Mouse (Mus musculus) kidney, postnatal 25 days (tissue): ENCODE measurements around the gene Klra3.
"Not testable (repeated sequence)": the region's sequence is repeated elsewhere in the genome, so short reads cannot be mapped to it uniquely, and the experiment has no call there.

Experiments used
- DNase-seq, 2 experiments: peaks; one replicate each; pipeline ENCODE4 v3.0.0; 2021; ENCODE audit warnings: mixed read lengths in 2 of 2

Gene Klra3

DNA sequence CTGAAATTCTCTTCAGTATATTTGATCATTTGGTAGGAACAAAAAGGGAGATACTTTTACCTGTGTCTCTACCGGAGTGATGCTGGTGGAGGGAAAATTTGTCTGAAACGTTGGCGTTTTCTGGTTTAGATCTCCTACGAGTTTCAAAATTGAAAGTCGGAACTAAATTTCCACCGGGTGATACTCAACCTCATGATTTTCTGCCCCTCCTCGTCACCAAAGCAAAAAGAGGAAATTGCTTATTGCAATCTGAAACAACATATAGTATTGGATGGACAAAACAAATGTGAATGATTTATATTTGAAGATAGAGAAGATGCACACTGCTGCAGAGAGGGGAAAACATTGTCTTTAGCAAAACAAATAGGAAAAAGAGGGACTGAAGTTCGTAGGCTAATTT lies at the start of gene Klra3:
Gene Klra3 (minus strand): TSS at position 164 of the 400 bp plus-strand sequence.
- no peak for DNase-seq

GRCm38 (mm10) chr6:130386750-130387149 lies 49.4 kb upstream of the Klra3 start, which contains the start of gene Klra1:
Gene Klra1, minus strand, starts transcription at chr6:130386874.
- no peak for DNase-seq

- no peak for DNase-seq
These were observed 48.4 kb upstream of the Klra3 start for GRCm38 (mm10) chr6:130385803-130386202.

- DNase-seq, result no peak
These were observed 45.0 kb upstream of the Klra3 start for GRCm38 (mm10) chr6:130382375-130382774.

GRCm38 (mm10) chr6:130345381-130345780 lies 8.0 kb upstream of the Klra3 start:
- not testable (repeated sequence) for DNase-seq

DNA sequence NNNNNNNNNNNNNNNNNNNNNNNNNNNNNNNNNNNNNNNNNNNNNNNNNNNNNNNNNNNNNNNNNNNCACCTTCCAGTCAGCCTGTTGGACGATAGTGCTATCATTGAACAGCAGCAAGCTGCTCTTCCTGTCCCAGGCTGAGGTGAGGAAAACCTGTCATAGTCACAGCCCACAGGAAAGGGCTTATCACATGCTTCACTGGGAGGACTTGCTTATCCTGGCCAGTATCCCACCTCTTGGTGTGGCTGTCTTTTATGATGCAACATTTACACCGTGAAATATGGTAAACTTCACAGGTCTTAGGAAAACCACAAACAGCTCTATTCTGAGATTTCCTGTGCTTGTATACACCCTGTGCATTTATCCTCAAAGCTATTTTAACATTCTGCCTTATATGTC lies 4.6 kb upstream of the Klra3 start:
- not testable (repeated sequence) for DNase-seq

- no peak for DNase-seq
These were observed 49.3 kb downstream of the Klra3 start for GRCm38 (mm10) chr6:130287984-130288649.

- not testable (repeated sequence) for DNase-seq
These were observed 55.5 kb downstream of the Klra3 start, which contains the start of gene Klra10 for GRCm38 (mm10) chr6:130281828-130282227. Gene Klra10, minus strand, starts transcription at chr6:130281928.
